Mouse (Mus musculus) olfactory bulb, adult 2 months (tissue): ENCODE measurements around the gene Mgat2. TPM values are rescaled to one million over a fixed set of nuclear protein-coding genes. Genes with fewer than 3 reads are reported as not detected.

ENCODE experiments used
- H3K27ac ChIP-seq: fragments of 200-500 bp; 2 replicates; pipeline ENCODE4 v1.5.1; 2012; ENCODE audit warnings: low read depth, low read length; ENCODE audit not compliant: insufficient read depth
- H3K4me1 ChIP-seq: fragments of 200-500 bp; 2 replicates; pipeline ENCODE4 v1.6.1; 2012; ENCODE audit warnings: low read length; ENCODE audit not compliant: control insufficient read depth, insufficient read depth
- H3K4me3 ChIP-seq: fragments of 200-500 bp; 2 replicates; pipeline ENCODE4 v1.5.1; 2012; ENCODE audit warnings: mild to moderate bottlenecking, low read depth, low read length, moderate library complexity; ENCODE audit not compliant: insufficient read depth
- CTCF ChIP-seq: fragments of 200-500 bp; IDR thresholded peaks from 2 replicates; pipeline ENCODE4 v1.5.1; 2012; ENCODE audit warnings: low read depth, mild to moderate bottlenecking, low read length, moderate library complexity; ENCODE audit not compliant: insufficient read depth
- POLR2A ChIP-seq: fragments of 200-500 bp; IDR thresholded peaks from 2 replicates; pipeline ENCODE4 v1.6.1; 2012; ENCODE audit warnings: mild to moderate bottlenecking, low read depth, low read length, moderate library complexity; ENCODE audit not compliant: insufficient read depth
- WGBS: fragments of 180-500 bp; shearing (Covaris S2); methylation state at CpG from one replicate; pipeline ENCODE4 v1.1.7; 2018; 5-methylcytosine and 5-hydroxymethylcytosine counted together
- polyA plus RNA-seq: library from polyadenylated mRNA; stranded (reverse); fragments of >200 nt; gene quantifications from 2 replicates; pipeline ENCODE4 v1.2.4, GENCODE M21; 2012; ENCODE audit warnings: low replicate concordance; ENCODE audit not compliant: missing spikeins, insufficient read depth, insufficient read length

Gene Mgat2
- polyA plus RNA-seq = not detected in 2 replicates

GRCm38 (mm10) chr12:69183583-69184308, at the start of gene Mgat2, which contains the start of gene Rpl36al:
Mgat2 (plus strand) TSS chr12:69184157.
Rpl36al (minus strand) TSS chr12:69184083.
- Histone ChIP-seq H3K4me3 (peak within 1 kb of the TSS; percentile 89), H3K4me1 (0 out of 2 replicates have a peak, but pooled peaks cover 4% of the 10 kb centered on the region), H3K27ac (peak within 1 kb of the TSS; percentile 69)
- under 1% methylated on average over 84 of the region's 84 CpGs for WGBS
- no peak for TF ChIP-seq CTCF
- peak; percentile 96 for TF ChIP-seq POLR2A

- 91% methylated on average over 3 of the region's 3 CpGs for WGBS
- no peak overlapping the region for H3K27ac ChIP-seq
- no peak for TF ChIP-seq POLR2A
- no peaks in the 10 kb centered on the region for H3K4me1 ChIP-seq
- no peak overlapping the region for H3K4me3 ChIP-seq
Measured at GRCm38 (mm10) chr12:69139201-69139600, 44.8 kb upstream of the Mgat2 start.

GRCm38 (mm10) chr12:69139841-69140240, 44.1 kb upstream of the Mgat2 start:
- Histone ChIP-seq H3K27ac (no peak overlapping the region), H3K4me3 (no peak overlapping the region), H3K4me1 (no peaks in the 10 kb centered on the region)
- no peak for TF ChIP-seq POLR2A
- no peak for TF ChIP-seq CTCF
- WGBS = 92% methylated on average over 7 of the region's 7 CpGs

- WGBS = 82% methylated on average over 6 of the region's 6 CpGs
- H3K4me1 ChIP-seq = no peaks in the 10 kb centered on the region
- H3K4me3 ChIP-seq = no peak overlapping the region
- TF ChIP-seq POLR2A = no peak
- TF ChIP-seq CTCF = no peak
- H3K27ac ChIP-seq = no peak overlapping the region
Measured at GRCm38 (mm10) chr12:69143460-69143859, 40.5 kb upstream of the Mgat2 start.

GRCm38 (mm10) chr12:69147166-69147735, 36.7 kb upstream of the Mgat2 start:
- Histone ChIP-seq H3K4me3 (no peak overlapping the region), H3K27ac (no peak overlapping the region), H3K4me1 (no peaks in the 10 kb centered on the region)
- TF ChIP-seq CTCF (no peak), POLR2A (no peak)
- WGBS = 95% methylated on average over 5 of the region's 5 CpGs

- 71% methylated on average over 13 of the region's 13 CpGs for WGBS
Measured at GRCm38 (mm10) chr12:69150049-69150448, 33.9 kb upstream of the Mgat2 start.

GRCm38 (mm10) chr12:69155923-69156322, 28.0 kb upstream of the Mgat2 start:
- no peak overlapping the region for H3K4me3 ChIP-seq
- no peak for TF ChIP-seq CTCF
- TF ChIP-seq POLR2A = no peak
- 73% methylated on average over 2 of the region's 2 CpGs for WGBS
- H3K4me1 ChIP-seq = no peaks in the 10 kb centered on the region; the same call in 1 of the 2 replicates
- no peak overlapping the region for H3K27ac ChIP-seq

More at GRCm38 (mm10) chr12:69150049-69150448, 33.9 kb upstream of the Mgat2 start:
- Histone ChIP-seq H3K4me1 (no peaks in the 10 kb centered on the region), H3K4me3 (no peak overlapping the region), H3K27ac (no peak overlapping the region)
- TF ChIP-seq CTCF = no peak
- no peak for TF ChIP-seq POLR2A

- H3K4me3 ChIP-seq = no peak overlapping the region
- TF ChIP-seq POLR2A (no peak), CTCF (no peak)
- H3K4me1 ChIP-seq = no peaks in the 10 kb centered on the region; the same call in 1 of the 2 replicates
- 71% methylated on average over 4 of the region's 4 CpGs for WGBS
- no peak overlapping the region for H3K27ac ChIP-seq
Measured at GRCm38 (mm10) chr12:69156436-69156835, 27.5 kb upstream of the Mgat2 start.

- Histone ChIP-seq H3K27ac (no peak overlapping the region), H3K4me1 (no peaks in the 10 kb centered on the region; the same call in 1 of the 2 replicates), H3K4me3 (no peak overlapping the region)
- 99% methylated on average over 2 of the region's 2 CpGs for WGBS
- no peak for TF ChIP-seq CTCF
- no peak for TF ChIP-seq POLR2A
Measured at GRCm38 (mm10) chr12:69157107-69157506, 26.9 kb upstream of the Mgat2 start.
